Mouse (Mus musculus) retina, embryonic 14.5 days (tissue): Measurements from ENCODE around the gene Olfr1441.

Experiments used
- DNase-seq: peaks from one replicate; pipeline ENCODE4 v3.0.0-alpha.2; 2015; ENCODE audit warnings: low spot score

Gene Olfr1441

DNA sequence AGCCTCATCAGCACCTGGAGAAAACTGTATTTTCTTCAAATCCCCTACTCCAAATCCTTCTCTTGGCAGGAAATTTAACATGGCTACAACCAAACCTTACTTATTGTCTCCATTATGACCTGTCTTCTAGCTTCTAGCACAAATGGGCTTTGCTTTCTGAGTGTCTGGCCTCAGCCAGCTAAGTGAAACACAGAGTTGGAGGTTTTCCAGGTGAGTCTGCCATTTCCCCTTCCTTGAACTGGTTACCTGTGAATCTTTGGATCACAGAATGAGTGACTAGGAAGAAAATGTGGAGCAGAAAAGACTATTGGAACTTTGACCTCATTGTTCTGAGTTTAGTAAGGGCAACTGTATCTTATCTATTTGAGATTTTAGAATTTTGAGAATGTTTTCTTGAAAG, at the start of gene Olfr1441:
TSS of gene Olfr1441 (plus strand) at position 73 of the 400 bp plus-strand sequence.
- DNase-seq = no peak

DNA sequence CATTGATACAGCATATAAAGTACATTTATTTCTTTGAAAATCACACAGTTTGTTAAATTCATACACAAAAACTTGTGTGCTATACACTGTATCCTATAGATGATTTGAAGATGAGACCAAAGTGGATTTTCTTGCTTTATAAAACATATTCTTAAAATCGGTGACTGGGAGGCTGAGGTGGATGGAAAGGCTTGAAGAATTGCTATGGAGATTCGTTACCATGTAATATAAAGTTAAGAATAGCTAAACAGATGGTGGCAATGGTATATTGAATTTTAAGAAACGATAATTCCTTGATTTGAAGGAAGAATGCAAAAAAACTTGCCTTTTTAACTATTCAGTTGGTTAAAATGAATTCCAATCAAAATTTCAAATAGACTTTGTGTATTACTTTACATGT, 44.2 kb upstream of the Olfr1441 start:
- no peak for DNase-seq

DNA sequence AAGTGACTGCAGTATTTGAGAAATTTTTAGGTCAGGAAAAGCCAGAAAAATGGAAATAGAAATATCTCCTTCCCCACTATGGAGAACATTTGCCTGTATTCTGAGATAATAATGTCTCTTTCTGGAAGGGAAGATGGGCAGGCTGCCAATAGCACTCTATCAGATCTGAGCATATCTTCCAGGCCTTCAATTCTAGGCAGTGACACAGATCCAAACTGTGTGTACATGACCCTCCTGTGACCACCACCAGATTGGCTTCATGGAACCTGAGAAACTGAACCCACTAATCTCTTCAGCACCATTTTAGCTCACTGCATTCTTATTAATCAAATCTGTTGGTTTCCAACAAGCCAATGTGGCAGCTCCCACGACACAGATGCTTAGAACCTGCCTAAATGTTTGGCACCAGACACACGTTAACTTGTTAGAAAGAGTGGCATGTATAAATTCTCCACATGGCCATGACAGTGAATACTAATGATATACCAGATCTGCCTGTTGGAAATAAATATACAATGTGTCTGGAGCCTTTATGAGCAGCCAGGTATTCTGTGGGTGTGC, 42.7 kb upstream of the Olfr1441 start:
- no peak for DNase-seq

DNA sequence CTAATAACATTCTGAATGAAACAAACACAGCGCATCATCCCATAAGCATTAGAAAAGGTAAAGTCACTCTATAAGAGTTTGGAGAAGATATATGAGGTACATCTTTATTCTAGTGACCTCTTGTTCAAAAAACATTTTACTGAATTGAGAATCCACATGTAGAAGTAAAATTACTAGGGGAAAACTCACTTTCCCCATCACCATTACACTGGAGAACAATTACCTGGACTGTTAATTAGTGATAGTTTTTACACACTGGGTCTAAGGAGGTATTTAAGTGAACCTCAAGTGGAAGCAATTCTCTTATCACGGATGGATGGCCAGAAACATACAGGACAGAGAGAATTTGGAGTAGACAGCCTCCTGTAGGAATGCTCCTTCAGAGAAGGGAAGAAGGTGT, 30.3 kb upstream of the Olfr1441 start, which contains the start of gene Olfr1440:
TSS of gene Olfr1440 (plus strand) at position 301 of the 400 bp plus-strand sequence.
- no peak for DNase-seq

DNA sequence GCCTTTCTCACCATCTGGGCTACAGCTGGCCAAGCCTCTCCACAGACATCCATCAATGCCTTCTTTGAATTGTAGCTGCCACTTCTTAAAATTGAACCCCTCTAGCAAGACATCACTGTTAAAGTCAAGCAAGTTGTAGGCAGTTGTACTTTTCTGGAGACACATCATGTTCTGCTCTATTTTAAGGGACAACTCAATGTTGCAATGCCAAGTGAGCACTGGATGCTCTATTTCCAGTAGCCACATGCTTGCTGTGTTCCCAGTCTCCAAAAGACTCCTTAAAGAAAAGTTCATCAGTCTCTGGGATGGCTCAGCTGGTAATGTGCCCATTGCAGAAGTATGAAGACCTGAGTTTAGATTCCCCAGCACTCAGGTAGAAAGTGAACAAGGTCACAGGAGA, 3.5 kb upstream of the Olfr1441 start:
- no peak for DNase-seq

DNA sequence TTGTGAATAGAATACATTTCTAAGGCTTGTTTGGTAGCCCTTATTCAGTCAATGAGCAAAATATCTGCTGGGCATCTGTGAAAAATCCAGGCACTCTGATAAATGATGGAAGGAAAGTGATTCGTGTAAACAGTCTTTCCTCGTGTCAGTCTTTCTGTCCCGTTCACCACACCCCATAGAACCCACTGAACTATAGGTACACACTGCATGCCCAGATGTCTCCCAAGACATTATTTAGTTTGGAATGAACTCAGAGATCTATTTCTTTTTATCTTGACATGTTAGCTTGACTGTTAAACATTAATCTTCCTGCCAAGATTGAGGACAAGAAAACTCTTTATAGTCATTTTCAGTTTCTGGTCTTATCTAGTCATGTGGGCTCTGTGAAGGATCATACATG, 1.1 kb downstream of the Olfr1441 start:
- DNase-seq = no peak

DNA sequence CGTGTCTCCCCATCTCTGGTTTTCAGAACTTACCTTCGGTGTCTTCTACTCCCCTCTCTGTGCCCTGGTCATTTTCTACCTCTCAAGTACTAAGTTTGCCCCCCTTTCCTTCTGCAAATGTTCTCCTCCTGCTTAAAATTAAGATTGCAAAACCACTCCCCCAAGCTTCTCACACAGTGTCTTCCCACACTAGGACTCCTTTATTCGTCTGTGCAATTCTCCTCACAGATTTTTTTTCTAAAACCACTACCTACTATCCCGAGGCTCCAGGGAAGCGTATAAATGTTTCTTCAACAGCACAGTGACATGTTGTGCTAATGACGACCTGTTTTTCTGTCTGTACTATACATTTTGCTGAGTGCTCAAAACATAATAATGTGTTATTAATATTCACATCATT, 3.3 kb downstream of the Olfr1441 start:
- DNase-seq = no peak

DNA sequence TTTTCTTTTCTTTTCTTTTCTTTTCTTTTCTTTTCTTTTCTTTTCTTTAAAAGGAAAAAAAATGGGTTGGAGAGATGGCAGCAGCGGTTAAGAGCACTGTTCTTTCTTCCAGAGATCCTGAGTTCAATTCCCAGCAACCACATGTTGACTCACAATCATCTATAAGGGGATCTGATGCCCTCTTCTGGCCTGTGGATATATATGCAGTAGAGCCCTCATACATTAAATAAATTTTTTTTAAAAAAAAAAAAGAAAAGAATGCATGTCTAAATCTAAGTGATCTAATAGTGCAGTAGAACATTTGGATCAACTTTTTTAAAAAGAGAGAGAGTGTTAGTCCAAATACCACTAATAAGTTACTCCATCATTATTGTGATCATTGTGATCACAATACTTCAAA, 4.4 kb downstream of the Olfr1441 start:
- no peak for DNase-seq

DNA sequence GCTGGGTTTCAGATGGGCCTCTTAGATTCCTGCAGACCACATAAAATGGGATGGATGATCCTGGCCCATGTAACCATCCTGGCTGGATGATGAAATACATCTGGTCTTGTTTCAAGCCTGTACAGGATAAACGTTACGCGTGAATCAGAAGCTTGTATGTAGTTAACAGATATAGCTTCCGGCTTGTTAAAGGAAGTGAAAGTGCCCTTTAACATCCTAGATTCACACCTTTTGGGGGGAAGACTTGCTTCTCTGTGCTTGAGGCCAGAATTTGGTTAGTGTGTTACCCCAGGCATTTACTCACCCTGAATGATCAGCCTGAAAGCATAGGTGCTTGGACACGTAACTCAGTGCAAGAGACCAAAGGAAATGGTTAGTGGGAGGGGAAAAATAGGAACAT, 9.9 kb downstream of the Olfr1441 start:
- DNase-seq = no peak

DNA sequence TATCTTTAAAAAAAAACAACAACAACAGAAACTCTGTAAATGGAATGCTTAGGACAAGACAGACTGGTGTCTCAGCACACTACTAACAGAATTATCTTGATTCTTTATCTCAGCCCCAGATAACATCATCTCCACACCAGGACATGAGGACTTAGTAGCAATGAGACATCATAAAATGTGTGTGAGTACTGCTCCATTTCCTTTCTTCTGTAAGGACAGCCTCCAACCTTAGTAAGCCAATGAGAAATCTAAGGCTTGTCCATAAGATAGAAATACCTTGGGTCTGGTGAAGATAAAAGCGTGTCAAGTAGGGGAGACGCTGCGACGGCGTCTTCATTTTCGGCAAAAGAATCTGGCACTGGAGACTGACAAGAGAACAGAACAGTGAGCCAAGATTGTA, 10.4 kb downstream of the Olfr1441 start, which contains the start of gene Pfpl:
TSS of gene Pfpl (plus strand) at position 301 of the 400 bp plus-strand sequence.
- no peak for DNase-seq

DNA sequence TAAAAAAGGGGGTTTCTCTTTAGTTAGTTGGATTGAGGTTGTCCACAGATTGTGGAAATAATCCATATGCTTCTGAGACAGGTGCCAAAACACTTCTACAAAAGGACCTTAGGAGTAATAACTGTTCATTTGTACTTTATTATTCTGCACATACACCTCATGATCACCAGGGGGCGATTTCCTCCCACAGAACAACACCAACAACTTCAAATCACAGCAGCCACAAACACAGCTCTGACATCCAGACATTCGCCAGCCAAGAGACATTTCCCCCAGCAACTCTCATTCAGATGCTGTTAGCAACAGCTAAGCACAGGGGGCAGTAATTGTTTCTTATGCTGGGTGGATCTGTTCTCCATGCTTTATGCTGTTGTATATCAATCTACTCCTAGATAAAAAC, 15.8 kb downstream of the Olfr1441 start:
- DNase-seq = peak; percentile 70

DNA sequence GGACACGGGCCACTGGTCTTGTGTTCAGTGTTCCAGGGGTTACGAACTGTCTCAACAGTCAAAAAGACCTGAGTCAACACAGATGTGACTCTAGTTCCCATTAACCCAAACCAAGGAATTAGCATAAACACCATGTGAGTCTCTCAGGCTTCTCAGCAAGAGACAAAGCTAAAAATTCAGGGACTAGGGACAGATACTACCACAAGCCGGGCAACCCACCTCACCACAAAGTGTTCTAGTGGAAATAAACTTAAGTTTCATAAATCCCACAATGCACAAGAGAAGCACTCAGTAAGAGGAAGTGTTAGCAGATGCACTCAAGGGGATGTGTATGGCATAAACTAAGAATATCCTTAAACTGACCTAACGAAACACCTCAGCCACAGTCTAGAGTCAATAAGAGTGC, 17.8 kb downstream of the Olfr1441 start:
- no peak for DNase-seq

DNA sequence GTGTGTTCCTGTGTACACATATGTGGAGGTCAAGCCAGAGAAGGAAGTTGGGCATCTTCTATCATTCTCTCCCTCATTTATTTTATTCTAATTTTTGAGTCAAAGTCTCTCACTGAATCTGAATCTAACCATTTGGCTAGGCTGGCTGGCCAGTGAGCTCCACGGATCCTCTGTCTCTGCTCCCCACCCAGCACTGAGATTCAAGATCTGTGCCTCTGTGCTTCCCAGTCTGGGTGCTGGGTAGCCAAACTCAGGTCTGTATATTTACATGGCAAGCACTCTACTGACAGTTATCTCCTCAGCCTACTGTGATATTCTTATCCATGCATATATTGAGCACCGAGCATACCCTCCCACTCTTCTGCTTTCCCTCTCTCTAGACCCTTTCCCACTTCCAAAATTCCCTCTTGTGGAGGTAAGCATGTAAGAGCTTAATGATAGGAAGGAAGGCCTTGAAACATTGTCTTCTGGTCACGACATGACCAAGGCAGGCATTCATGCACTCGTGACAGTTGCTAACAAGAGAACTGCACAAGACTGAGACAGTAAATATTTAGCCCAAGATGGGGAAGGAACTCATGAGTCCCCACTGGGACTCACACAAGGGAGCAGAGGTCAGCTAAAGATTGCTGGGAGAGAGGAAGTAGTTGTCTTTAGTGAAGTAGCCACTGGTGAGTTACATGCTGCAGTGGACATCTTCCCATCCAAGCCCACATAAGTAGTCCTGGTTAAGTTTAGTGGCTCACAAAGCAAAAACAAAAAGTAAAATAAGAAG, 18.7 kb downstream of the Olfr1441 start:
- DNase-seq = no peak

DNA sequence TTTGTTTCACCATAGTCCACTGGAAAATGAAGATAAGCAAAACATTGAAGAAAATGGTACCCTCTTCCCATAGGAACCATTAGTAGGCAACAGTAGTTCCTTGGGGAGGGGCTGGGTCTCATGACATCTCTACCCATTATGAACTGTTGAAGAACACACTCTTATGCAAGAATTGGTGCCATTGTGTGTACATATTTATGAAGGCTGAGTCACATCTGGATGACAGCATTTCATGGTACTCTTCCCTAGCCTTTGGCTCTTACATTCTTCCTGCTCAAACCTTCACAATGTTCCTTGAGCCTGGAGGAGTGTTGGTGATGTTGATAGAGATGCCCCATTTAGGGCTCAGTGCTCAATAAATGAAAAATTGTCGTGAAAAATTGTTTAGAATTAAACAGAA, 22.3 kb downstream of the Olfr1441 start:
- DNase-seq = no peak

DNA sequence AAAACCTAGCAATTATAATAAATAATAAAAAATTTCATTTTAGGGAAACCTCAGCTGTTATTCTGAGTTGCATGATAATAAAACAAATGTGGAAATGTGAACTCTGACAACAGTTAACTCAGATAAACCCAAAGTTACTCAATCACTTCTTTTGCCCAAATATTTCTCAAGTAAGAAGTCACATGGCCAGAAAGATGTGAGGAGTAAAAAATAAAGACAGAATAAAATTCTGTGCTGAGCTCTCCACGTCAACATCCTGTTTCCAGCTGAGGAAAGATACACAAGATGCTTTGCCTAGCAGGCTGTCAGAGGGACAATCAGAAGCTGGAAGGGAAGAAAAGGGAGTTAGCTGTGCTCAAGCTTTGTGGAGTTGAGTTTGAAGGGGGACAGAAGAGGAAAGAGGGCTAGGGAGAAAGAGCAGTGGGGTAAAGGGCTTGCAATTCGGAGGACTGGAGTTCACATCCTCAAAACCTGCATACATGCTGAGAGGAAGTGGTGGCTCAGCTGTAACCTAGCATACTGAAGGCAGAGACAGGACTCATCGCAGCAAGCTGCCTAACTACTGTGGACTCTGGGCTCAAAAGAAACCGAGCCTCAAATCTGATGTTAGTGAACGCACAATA, 23.0 kb downstream of the Olfr1441 start:
- no peak for DNase-seq

DNA sequence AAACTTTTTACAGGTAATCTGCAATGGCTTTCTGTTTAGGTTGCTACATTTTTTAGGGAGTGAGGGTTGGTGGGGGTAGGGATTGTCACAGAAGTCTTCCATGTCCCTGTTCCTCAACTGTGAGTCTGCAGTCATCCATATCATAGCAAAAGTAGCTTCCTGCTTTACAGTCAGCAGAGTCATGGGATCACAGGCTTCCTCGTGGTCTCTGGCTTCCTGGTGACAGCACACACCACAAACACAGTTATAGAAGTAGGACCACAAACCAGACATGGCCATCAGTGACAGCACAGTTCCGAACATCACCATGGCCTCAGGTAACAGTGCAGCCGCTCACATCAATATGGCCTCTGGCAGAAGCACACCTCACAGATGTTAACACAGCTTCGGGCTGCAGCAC, 25.3 kb downstream of the Olfr1441 start:
- DNase-seq = no peak

DNA sequence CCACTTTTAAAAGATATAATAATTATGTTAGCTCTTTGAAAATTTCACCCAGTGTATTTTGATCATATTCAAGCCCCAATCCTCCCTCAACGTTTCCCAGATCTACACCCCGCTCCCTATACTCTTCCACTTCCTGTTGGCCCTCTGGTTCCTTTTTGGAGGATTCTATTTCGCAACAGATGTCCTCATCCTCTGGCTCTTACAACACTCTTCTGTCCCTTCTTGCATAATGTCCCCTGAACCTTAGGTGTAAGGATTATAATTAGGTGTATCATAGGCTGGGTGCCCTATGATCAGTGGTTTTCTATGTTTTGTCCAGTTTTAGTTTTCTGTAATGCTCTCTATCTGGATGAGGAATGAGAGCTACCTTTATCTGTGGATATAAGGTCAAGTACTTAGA, 27.8 kb downstream of the Olfr1441 start:
- no peak for DNase-seq

DNA sequence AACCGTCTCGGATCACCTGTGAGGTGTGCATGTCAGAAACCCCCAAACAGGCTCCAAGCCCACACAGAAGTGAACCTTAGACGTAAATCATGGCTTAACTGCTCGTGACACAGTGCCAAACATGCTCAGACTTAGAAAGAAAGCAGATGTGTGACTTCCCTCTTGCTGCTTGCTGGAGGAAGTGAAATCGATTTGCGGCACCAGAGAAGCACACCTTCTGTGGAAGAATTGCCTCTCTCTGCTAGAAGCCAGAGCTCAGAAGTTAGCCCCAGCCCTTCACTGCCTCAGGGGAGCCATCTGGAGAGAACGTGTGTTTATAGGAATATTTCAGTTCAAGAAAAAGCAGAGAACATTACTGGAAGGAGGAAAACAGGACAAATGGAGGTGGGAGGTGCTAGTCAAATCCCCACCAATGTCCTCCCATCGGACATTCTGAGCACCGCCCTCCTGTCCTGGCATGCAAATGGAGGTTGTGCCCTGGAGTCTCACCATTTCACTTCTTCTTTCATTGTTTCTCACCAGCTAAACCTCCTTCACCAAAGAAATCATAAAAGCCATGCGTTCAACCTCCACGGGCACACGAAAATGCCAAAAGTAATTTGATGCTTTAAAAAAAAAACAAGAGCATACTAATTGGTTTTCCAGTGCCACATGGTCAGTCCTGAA, 40.3 kb downstream of the Olfr1441 start:
- no peak for DNase-seq

DNA sequence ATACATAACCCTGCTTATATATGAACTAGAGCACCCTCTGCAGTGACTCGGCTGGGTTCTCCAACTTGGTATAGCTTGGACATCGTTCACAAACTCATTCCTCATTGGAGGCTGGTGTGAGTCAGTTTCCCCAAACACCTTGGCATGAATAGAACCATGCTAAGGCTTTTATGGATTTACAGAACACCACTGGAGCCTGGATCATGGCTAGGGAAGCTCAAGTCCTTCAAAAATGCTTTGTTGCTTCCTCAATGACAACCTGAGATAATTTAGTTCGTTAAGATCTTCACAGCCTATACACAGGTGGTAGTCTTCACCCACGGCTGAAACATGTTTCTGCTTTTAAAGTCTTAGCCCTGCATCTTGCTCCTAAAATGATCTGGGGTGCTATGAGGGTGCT, 42.3 kb downstream of the Olfr1441 start:
- no peak for DNase-seq

DNA sequence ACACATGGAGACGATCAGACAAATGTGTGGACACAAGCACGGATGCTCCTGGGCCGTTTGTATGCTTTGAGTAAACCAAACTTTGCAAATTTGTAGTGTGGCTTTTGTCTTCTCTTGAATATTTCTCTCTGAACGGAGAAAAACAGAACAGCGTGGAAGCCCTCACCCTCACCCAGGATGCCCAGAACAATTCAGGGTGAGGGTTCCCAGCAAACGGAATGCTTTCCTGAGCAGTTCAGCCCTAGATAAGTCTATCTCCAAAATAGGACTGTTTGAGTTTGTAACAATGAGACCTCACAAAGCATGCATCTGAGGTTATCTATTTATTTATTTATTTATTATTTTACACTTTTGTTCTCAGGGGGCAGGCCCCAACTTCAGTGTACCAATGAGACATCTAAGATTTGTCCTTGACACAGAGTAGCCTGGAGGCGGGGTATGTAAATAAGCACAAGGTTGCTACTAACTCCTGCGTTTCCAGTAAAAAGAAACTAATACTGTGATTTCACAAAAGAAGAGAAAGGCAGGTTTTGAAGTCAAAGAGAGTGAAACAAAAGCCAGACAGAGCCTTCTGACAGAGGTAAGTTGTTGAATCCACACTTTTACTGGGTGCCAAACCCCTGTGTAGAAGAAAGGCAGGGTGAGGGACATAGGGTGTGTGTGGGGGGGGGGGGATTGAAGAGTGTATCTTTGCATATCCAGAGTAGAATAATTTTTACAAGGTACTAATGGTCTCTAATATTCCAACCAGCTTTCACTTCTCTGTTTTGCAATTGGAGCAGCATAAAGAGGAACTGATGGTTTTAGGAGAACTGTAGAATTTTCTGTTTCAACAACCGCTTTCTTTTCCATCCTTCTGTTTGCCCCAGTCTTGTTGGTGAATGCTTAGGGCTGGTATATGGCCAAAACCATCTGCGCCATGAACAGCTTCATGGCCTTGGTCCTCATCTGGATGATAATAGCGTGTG, 43.3 kb downstream of the Olfr1441 start, which contains the start of gene Mpeg1:
TSS of gene Mpeg1 (plus strand) at position 498 of the 968 bp plus-strand sequence.
- DNase-seq = no peak
